Mouse (Mus musculus): ENCODE results near the gene Pak6. TPM values are rescaled to one million over a fixed set of nuclear protein-coding genes. Genes with fewer than 3 reads are reported as not detected.
"Not testable (repeated sequence)": the region's sequence is repeated elsewhere in the genome, so short reads cannot be mapped to it uniquely, and the experiment has no call there.

Pak6 gene
- total RNA-seq (2017), result 0.94 TPM in 1 of 2 replicates, not detected in the other

DNA sequence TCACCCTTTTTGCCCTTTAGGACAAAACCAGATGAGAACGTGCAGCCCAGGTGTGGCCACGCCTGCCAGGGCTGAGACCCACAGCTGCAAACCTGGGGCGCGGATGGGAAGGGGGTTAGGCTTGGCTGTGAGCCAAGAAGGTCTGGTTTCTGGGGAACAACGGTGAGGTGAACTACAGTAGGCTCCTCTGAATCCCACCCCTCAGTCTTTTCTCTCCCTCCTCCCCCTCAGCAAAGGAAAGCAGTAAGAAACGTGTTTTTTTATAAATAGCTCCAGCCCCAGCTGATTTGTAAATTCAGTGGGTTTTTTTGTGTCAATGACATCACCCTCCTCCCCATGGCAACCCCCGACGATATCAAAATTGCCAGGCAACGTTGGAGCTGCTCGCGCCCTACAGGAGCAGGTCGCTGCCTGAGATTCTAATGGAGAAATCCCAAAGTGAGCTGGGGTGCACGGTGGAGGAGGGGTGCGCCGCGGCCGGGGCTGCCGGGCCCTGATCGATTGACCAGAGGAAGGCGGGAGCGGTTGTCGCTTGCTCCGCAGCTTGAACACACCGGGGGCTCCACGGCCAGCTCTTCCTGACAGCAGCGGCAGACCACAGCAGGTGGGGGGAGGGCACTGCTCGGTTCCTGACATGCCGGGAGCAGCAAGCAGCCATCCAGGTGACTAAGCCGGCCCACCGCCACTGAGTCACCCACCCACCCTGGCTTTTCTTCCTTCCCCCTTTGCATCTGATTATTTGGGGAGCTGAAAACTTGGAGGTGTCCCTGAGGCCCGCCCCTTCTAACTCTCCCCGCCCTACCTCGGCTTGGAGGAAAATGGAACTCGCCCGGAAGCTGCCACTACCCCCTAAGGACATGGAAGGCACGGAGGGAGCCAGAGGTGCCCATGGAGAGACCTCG, at the start of gene Pak6:
Gene Pak6, plus strand, starts transcription at position 402 of the 902 bp plus-strand sequence.
- ATAC-seq (replicated peaks in 1 of 2; ENCODE audit: insufficient read depth in 1 of 2, low FRiP score in 2 of 2, low TSS enrichment in 1 of 2, low read depth in 1 of 2, poor library complexity in 2 of 2, severe bottlenecking in 2 of 2), result peak; percentile 12 to 16; a peak in 2 of 4 replicates

DNA sequence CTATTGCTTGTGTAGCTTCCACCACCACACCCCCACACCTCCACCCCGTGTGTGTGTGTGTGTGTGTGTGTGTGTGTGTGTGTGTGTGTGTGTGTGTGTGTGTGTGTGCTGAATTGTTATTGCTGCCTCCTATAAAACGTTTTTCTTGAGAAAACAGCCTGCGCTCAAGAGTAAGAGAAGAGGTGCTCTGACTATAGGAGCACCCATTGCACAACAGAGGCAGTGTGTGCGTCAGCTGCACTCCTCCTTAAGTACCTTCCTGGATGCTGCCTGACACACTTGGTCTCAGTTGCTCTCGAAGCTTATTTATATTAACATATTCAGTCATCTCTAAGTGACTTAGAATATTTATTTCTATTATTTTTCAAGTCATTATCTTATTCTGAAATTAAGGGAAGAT, 45.1 kb upstream of the Pak6 start:
- no peak for ATAC-seq (replicated peaks in 1 of 2; ENCODE audit: insufficient read depth in 1 of 2, low FRiP score in 2 of 2, low TSS enrichment in 1 of 2, low read depth in 1 of 2, poor library complexity in 2 of 2, severe bottlenecking in 2 of 2)

DNA sequence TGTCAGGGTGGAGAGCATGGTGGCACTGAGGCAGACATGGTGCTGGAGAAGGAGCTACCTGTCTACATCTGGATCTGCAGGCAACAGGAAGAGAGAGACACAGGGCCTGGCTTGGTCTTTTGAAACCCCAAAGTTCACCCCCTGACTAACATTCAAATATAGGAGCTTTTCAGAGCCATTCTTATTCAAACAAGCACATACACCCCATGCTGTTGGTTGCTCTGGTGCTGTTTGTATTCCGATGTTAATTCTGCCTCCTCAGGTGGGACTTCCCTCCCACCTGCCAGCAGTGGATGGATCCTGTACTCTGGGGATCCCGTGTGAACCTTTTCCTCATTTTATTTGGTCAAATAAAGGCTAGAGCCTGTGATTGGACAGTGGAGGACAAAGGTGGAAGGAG, 43.0 kb upstream of the Pak6 start:
- no peak for ATAC-seq (replicated peaks in 1 of 2; ENCODE audit: insufficient read depth in 1 of 2, low FRiP score in 2 of 2, low TSS enrichment in 1 of 2, low read depth in 1 of 2, poor library complexity in 2 of 2, severe bottlenecking in 2 of 2)

DNA sequence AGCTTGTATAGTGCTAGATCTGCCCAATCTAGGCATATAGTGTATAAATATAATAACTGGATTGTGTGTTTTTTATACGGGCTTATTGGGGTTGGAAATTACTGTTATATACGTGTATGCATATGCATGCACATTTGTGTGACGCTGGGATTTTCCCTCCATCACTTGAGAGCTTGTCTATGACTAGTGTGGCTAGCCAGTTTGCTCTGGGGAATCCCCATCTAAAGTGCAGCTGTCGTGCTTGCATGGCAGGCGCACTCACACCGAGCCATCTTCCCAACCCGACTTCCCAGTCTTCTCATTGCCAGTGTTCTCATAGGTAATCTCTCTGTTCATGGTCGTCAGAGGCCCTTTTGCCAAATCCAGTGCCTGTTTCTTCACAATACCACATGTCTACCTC, 42.5 kb upstream of the Pak6 start:
- ATAC-seq (replicated peaks in 1 of 2; ENCODE audit: insufficient read depth in 1 of 2, low FRiP score in 2 of 2, low TSS enrichment in 1 of 2, low read depth in 1 of 2, poor library complexity in 2 of 2, severe bottlenecking in 2 of 2), result no peak

DNA sequence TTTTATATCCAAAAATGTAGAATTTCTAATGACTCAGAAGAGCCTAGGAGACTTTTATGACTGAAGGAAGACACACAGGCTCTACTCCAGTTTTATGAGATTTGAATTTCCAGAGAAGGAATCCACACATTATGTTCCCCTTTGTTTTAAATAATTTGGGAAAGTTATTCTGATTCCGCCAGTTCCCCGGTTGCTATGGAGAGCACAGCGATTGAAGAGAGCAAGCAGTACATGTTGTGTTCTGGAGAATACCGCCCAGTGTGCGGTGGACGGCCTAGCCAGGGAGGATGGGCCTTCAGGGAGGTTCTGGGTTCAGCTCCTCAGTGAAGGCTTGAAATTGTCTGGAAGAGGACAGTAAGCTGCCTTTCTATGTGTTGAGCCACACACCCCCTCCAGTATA, 33.8 kb upstream of the Pak6 start:
- no peak for ATAC-seq (replicated peaks in 1 of 2; ENCODE audit: insufficient read depth in 1 of 2, low FRiP score in 2 of 2, low TSS enrichment in 1 of 2, low read depth in 1 of 2, poor library complexity in 2 of 2, severe bottlenecking in 2 of 2)

DNA sequence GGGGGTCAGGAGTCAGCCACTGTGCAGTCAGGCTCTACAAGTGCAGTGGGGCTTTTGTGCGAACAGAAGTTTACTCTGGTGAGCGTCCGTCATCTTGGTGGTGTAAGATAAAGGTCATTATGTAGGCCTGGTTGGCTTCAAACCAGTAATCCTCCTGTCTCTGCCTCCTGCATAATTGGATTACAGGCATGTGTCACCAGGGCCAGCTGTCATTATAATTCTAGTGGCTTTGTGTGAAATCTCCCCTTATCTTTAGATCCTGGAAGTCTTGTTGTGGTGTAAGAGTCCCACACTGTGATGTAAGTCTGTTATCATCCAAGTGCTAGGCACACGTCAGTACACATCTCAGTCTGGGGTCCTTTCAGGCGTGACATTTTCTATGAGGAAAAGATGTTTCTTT, 29.7 kb upstream of the Pak6 start:
- no peak for ATAC-seq (replicated peaks in 1 of 2; ENCODE audit: insufficient read depth in 1 of 2, low FRiP score in 2 of 2, low TSS enrichment in 1 of 2, low read depth in 1 of 2, poor library complexity in 2 of 2, severe bottlenecking in 2 of 2)

DNA sequence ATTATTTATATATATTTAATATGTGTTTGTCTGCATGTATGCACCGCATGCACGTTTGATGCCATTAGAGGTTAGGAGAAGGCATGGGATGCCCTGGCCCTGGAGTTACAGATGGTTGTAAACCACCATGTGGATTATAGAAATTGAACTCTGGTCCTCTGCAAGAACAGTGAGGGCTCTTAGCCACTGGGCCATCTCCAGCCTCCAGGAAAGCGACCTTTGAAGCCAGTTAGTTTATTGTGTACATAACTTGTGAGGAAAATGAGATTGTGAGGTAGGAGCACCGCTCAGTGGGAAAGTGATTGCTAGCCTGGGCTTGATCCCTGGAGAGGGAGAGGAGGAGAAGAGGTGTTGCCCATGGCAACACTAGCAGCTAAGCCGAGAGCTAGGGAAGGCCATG, 25.8 kb upstream of the Pak6 start:
- ATAC-seq (replicated peaks in 1 of 2; ENCODE audit: insufficient read depth in 1 of 2, low FRiP score in 2 of 2, low TSS enrichment in 1 of 2, low read depth in 1 of 2, poor library complexity in 2 of 2, severe bottlenecking in 2 of 2), result no peak

DNA sequence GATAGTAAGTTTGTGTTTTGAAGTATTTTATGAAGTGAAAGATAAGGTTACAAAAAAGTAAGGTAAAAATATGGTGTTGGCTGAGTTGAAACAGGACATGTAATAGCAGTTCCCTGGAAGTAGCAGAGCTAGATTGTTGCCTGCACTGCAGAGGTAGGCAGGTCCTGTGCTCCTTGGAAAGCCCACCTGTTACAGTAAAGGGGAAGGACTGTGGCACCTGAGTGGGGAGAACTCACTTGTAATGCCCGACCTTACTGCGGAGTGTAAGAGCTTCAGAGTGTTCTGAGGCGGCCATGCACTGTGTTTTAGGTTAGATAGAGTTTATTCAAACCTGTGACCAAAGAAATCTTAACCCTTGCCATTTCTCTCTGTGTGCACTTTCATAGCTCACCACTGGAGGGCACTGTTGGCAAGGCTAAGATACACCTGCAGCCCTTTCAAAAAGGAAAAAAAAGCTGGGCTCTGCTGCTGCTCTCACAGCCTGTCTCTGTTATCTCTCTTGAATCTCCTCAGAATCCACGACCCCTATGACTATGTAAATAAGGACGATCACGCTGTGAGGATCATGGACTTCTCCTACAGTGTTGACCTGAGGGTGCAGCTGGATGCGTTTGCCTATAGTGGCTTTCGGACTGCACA, 25.1 kb upstream of the Pak6 start:
- ATAC-seq (replicated peaks in 1 of 2; ENCODE audit: insufficient read depth in 1 of 2, low FRiP score in 2 of 2, low TSS enrichment in 1 of 2, low read depth in 1 of 2, poor library complexity in 2 of 2, severe bottlenecking in 2 of 2), result peak; percentile 61 to 69

DNA sequence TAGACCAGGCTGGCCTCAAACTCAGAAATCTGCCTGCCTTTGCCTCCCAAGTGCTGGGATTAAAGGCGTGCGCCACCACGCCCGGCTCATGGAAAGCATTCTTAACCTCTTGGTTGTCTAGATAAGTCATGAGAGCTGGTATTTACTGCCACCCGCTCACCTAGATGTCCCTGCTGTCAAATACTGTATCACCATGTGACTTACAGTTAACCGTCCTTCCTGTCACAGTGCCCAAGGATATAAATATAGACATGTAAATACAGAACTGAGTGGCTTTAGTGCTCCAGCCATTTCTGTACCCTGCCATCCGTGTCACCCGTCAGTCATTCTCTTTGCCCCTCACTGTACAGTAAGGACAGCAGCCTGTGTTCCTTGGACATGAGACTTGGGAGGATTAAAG, 24.4 kb upstream of the Pak6 start:
- ATAC-seq (replicated peaks in 1 of 2; ENCODE audit: insufficient read depth in 1 of 2, low FRiP score in 2 of 2, low TSS enrichment in 1 of 2, low read depth in 1 of 2, poor library complexity in 2 of 2, severe bottlenecking in 2 of 2), result no peak

DNA sequence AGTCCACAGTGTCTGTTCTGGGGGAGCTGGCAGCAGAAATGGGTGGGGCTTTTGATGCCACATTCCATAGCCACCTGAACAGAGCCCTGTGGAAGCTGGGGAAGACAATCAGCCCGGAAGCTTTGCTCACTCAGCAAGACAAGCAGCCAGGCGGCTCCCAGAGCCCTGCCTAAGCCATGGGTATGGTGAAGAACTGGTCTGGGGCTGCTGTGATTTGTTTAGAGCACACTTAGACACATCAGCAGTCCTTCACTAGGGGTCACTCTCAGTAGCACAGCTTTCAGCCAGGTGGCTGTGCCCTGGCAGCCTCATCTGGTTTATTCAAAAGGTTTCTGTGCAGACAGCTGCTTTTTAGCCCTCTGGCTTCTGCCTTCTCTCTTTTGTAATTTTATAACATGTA, 22.0 kb upstream of the Pak6 start:
- ATAC-seq (replicated peaks in 1 of 2; ENCODE audit: insufficient read depth in 1 of 2, low FRiP score in 2 of 2, low TSS enrichment in 1 of 2, low read depth in 1 of 2, poor library complexity in 2 of 2, severe bottlenecking in 2 of 2), result no peak

DNA sequence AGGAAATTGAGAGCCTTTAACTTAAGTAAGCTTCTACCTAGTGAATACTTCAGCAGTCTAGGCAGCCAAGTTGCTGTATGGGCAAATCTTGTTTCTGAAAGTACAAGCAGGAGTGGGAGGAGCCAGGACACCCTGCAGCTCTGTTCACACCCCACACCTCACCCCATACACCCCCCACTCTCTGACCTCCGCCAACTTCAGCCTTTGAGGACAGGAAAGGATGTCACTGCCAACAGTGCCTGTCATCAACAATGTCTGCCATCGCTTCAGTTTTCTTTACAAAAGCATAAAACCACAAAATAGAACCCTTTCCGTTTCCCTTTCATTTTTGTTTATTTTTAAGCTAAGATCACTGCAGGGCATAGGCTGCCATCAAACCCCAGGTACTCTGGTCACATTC, 20.7 kb upstream of the Pak6 start:
- ATAC-seq (replicated peaks in 1 of 2; ENCODE audit: insufficient read depth in 1 of 2, low FRiP score in 2 of 2, low TSS enrichment in 1 of 2, low read depth in 1 of 2, poor library complexity in 2 of 2, severe bottlenecking in 2 of 2), result peak; percentile 29 to 57

DNA sequence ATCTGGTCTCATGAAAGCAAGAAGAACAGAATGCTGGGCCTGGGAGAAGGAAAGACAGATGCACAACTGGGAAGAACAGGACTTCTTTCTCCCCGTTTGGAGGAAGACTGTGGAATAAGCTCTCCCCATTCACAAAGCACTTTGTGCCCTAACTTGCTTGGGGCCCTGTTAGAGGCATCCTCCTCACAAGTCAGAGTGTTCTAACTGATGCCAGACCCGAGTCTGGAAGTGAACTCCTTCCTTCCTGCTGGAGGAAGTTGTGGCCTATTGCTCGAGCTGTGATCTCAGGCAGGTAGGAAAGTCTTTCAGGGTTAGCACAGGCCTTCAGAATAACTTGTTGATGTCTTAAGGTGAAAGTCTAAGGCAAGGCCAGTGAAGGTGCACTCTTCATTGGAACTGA, 20.2 kb upstream of the Pak6 start:
- peak in 1 of 2 experiments; percentile 18; a peak in 1 of 4 replicates for ATAC-seq (replicated peaks in 1 of 2; ENCODE audit: insufficient read depth in 1 of 2, low FRiP score in 2 of 2, low TSS enrichment in 1 of 2, low read depth in 1 of 2, poor library complexity in 2 of 2, severe bottlenecking in 2 of 2)

DNA sequence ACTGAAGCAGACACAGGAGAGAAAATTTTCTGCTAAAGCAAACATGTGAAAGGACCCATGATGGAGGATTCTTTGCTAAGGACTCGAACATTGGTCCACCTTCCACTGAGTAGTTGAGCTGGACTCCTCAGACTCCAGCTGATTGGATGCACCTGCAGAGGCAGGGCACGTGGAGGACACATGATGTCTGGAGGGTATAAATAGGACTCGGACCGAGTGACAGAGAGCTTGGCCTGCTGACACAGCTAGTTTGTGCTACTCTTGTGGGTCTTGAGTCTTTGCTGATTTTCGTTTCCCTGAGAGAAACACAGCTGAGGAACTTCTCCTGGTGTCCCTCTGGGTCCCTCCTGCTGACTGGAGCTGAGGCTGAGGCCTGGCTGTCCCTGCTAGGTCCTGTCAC, 16.4 kb upstream of the Pak6 start:
- ATAC-seq (replicated peaks in 1 of 2; ENCODE audit: insufficient read depth in 1 of 2, low FRiP score in 2 of 2, low TSS enrichment in 1 of 2, low read depth in 1 of 2, poor library complexity in 2 of 2, severe bottlenecking in 2 of 2), result no peak

DNA sequence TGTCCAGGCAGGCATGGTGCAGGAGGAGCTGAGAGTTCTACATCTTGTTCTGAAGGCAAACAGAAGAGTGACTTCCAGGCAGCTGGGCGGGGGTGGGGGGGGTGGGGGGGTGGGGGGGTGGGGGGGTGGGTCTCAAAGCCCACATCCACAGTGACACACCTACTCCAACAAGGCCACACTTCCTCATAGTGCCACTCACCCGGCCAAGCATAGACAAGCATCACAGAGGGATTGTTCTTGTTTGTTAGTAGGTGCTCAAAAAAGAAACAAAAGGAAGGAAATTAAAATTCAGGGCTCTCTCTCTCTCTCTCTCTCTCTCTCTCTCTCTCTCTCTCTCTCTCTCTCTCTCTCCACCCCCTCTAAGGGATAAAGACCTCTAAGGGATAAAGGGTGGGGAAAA, 12.4 kb upstream of the Pak6 start:
- ATAC-seq (replicated peaks in 1 of 2; ENCODE audit: insufficient read depth in 1 of 2, low FRiP score in 2 of 2, low TSS enrichment in 1 of 2, low read depth in 1 of 2, poor library complexity in 2 of 2, severe bottlenecking in 2 of 2), result not testable (repeated sequence)

DNA sequence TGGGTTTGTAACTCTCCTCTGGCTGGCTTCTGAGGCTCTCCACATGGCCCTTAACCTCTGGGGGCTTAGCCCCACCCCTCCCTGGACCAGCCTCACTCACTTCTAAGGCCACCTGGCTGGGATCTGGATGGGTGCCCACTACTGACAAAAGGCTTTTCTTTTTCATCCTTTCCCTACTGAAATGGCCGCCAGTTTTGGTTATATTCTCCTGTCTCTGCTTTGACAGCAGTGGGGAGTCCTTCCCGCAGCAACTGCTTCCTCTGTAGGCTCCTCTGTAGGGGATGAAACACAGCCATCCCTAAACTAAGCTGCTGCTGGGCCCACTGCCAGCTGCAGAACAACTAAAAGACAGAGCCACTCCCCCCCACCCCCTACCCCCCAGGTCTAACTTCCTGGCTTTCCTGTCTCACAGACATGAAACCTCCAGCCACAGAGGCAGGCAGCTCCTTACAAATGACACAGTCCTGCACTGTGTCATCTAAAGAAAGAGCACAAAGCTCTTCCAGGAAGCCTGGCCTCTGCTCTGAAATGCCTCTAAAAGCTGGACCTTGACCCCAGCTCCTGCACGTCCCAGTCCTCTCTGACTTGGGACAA, 6.3 kb upstream of the Pak6 start:
- no peak for ATAC-seq (replicated peaks in 1 of 2; ENCODE audit: insufficient read depth in 1 of 2, low FRiP score in 2 of 2, low TSS enrichment in 1 of 2, low read depth in 1 of 2, poor library complexity in 2 of 2, severe bottlenecking in 2 of 2)

DNA sequence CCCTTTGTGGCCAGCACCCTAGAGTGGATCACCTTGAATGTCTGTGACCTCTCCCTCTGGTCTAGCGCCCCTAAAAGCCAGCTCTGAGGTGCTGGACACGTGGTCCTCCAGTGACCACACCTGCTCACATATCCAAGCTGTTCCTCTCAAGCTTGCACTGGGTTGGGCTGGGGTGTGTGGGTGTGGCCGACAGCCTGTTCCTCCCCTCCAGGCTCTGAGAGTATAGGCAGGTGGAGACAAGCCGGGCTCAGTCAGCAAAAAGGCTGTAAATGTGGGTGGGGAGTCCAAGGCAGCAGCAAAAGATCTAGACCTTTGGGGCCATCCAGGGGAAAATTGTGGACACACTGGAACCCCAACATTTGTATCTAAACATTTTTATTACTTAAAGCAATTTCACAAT, 4.6 kb upstream of the Pak6 start:
- peak; percentile 29 to 40; a peak in 1 of 4 replicates for ATAC-seq (replicated peaks in 1 of 2; ENCODE audit: insufficient read depth in 1 of 2, low FRiP score in 2 of 2, low TSS enrichment in 1 of 2, low read depth in 1 of 2, poor library complexity in 2 of 2, severe bottlenecking in 2 of 2)

DNA sequence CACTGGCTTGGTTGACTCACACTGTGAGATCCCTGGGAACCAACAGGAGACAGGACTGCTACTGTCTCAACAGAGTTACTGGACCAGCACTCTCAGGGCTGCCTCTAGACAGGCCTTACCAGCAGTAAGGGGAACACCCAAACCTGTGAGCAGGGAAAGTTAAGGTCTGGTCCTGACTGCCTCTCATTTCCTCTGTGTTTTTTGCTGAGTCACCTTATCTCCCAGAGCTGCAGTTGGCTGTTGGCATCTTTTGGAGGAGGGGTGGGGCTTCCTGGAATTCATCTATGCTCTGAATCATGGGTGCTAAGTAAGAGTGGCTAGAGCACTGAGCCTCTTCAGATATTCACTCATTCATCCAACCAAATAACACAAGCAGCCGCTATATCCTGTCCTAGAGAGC, 4.0 kb upstream of the Pak6 start:
- ATAC-seq (replicated peaks in 1 of 2; ENCODE audit: insufficient read depth in 1 of 2, low FRiP score in 2 of 2, low TSS enrichment in 1 of 2, low read depth in 1 of 2, poor library complexity in 2 of 2, severe bottlenecking in 2 of 2), result peak; percentile 13 to 29; a peak in 3 of 4 replicates

DNA sequence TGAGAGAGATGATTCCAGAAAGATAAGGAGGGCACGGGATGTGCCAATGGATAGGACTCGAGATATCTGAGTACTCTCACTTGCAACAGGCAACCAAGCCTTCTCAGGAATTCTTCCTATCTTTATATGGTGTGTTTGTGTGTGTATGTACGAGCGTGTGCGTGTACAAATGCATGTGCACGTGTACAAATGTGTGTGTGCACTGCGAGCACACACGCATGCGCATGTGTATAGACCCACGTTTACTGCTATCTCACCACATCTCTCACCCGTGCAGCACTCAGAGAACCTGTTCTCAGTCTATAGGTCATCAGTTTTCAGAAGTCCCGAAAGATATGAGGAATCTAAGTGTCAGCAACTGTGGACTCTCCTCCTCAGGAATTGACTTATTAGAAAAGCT, 3.6 kb upstream of the Pak6 start:
- no peak for ATAC-seq (replicated peaks in 1 of 2; ENCODE audit: insufficient read depth in 1 of 2, low FRiP score in 2 of 2, low TSS enrichment in 1 of 2, low read depth in 1 of 2, poor library complexity in 2 of 2, severe bottlenecking in 2 of 2)
